Mouse (Mus musculus): ENCODE results near the gene Tle4.

Tle4 gene

GRCm38 (mm10) chr19:14451329-14451728 lies 146.5 kb downstream of the Tle4 start:
- DNase-seq, result no peak

GRCm38 (mm10) chr19:14449738-14450137 lies 148.1 kb downstream of the Tle4 start:
- DNase-seq, result peak; percentile 13 to 19

DNA sequence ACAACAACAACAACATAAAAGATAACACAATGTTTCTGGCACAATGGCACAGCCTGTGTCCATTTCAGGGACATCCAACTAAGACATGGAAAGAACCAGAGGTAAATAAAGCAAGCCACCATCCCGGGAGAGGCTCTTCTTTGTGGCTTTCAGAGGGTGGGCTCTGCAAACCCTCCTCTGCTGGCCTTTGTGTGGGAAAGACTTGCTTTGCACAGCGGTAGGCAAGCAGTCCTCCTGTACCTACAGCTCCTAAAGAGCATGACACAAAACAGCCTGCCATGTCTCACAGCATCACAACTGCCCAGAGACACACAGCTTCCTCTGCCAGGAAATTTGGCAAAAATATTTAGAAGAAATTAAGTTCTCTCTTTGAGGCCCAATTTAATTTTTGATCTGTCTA lies 149.3 kb downstream of the Tle4 start:
- DNase-seq, result no peak

GRCm38 (mm10) chr19:14447474-14447873 lies 150.4 kb downstream of the Tle4 start:
- DNase-seq, result no peak

DNA sequence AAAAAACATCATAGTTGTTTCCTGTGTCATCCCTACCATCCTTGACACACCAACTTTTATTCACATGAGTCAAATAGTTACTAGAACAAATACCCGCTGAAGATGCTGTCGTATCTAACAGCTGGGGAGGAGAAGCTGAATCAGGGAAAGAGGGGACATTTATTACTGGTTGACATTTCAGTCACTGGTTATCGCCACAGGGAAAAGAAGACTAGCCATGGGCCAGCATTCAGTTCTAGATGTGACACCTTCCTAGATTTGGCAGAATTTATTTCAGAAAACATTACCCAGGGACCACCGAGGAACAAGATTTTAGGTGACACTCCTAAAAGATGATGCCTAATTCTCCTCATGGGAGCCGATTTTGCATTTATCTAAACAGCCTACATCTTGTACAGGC lies 156.0 kb downstream of the Tle4 start:
- no peak for DNase-seq

DNA sequence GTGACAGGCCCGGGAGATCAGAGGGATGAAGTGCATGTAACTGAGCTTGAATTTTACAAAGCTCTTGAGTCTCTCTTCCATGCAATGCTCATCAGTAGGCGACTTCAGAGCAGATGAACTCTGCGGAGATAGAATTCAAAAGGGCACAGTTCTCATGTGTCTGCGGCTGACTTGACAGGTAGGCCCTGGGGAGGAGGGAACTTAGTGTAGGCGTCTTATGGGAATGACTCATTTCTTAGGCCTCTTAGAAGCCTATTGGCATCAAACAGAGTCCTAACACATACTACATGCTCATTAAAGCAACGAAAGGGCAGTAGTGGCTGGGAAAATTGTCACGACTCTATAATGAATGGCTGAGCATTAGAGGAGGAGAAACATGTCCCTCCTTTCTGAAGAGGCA lies 160.6 kb downstream of the Tle4 start:
- DNase-seq, result no peak

- no peak for DNase-seq
These were observed 161.3 kb downstream of the Tle4 start for GRCm38 (mm10) chr19:14436567-14436966.

DNA sequence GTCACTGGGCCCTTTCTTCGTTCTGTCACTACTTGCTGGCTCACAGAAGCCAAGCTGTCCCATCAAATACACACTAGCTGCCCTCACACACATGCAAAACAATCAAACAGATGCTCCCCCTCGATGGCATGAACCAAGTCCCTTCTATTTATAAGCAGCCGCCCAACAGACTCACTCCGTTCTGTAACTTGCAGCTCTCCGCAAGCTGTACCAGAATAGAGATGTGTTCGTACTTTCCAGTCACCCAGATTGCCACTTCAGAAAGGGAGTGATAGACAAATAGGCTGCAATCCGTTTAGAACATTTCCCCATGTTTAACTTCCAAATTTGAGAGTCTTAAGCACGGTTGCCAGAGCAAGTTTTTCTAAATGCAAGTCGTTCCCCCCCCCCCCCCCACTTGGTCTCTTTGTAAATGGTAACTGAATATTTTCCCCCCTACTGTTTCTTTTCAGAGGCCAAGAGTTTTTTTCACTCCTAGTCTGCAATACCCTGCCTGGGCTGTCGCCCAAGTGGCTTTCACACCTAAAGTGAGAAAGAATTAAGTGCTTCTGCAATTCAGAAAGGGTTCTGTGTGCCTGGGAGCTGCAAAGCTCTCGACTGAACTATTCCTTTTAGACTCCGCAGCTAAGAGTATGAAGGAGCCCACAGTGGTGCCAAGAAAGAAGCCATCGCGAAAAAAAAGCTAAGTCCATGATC lies 162.0 kb downstream of the Tle4 start:
- no peak for DNase-seq

DNA sequence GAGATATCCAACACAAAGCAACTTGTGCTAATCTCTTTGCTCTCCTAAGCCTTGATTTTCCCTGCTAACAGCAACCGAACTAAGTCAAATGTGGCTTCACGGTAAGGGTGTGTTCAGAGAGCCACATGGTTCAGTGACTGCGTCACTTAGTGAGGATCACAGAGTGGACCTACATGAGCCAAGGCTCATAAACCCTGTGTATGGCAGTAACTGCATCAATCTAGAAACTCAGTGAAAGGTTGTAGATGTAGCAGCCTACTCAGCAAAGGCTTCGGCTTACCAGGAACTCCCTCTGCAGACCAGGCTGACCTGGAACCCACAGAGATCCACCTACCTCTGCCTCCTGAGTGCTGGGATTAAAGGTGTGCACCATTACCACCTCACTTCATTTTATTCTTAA lies 164.0 kb downstream of the Tle4 start:
- no peak for DNase-seq

GRCm38 (mm10) chr19:14432436-14432835 lies 165.4 kb downstream of the Tle4 start:
- no peak for DNase-seq

GRCm38 (mm10) chr19:14426920-14427319 lies 170.9 kb downstream of the Tle4 start:
- DNase-seq, result no peak

DNA sequence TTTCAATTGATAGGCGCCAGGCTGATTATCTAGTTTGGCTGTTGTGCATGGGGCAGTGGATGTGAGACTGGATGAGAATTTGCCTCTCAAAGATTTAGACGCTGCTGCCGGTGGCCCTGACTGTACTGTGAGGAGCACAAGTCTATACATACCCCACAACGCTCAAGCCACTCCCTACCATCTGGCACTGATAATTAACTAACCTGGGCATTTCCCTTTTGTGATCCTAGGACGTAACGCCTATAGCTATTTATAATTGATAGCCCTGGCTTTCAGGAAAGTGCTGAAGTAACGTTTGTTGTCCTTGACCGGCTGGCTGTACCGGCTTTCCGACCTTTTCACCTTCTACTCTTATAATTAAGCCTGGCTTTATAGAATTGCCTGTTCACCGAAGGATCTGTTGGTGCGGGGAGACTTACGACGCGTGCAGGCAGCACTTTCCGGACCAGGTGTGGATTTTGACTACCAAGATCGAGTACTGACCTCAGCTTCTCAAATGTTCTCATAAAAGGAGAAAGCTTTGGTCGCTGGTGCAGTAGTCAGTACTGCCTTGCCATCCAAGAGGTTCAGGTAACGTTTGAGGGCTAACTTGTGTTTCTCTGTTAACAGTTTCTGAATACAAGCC lies 171.5 kb downstream of the Tle4 start:
- no peak for DNase-seq

- DNase-seq, result no peak
These were observed 172.7 kb downstream of the Tle4 start for GRCm38 (mm10) chr19:14425122-14425521.

GRCm38 (mm10) chr19:14424016-14424964 lies 173.6 kb downstream of the Tle4 start:
- no peak for DNase-seq

DNA sequence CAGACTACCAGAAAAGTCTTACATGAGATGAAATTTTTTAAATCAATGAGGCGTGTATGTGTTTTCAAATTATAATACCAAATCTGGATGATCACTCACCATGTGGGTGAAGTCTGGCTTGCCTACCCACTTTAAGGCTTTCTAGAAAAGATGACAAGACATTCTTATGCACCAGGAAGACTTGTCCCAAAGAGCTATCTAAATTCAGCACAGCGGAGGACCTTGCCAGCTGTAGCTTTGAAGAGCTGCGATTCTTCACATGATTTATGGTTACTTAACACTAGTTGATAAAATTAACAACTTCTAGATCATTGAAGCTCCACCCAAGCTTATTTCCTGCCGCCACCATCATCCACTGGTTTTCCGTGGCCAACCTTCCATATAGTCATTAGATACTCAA lies 176.2 kb downstream of the Tle4 start:
- no peak for DNase-seq

DNA sequence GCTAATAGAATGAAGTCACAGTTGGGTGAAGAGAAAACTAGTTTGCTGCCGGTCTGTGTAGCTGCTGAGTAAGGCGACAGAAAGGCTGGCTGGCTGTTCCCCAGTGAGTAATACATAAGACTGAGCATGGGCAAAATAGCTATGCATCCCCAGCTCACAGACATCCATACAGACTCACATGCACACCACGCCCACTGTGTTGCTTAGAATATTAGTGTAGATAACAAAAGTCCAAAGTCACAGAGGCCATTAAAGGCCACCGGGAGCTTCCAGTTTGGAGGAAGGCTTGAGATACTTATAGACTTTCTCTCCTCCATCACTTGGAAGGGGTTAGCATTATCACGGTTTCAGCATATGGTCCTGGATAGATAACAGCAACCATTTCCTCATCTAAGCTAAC lies 178.0 kb downstream of the Tle4 start:
- DNase-seq, result no peak

GRCm38 (mm10) chr19:14416845-14417244 lies 181.0 kb downstream of the Tle4 start:
- DNase-seq, result no peak

DNA sequence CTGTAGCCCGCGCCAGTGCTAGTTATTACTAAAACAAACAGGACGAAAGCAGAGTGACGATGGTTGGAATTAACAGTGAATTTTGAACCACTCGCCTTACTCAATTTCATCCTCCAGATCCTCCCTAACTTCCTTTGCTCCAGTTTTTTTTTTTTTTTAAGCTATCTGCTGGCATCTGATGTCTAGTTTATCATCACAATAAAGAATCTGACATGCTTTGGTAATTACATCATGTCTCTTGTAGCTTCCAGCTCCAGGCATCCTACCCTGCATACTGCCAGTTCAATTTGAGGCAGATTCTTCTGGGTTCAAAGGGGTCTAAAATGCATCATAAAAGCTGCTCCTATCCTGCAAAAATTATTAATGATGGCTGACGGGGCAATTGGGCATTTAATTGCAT lies 181.9 kb downstream of the Tle4 start:
- DNase-seq, result no peak

DNA sequence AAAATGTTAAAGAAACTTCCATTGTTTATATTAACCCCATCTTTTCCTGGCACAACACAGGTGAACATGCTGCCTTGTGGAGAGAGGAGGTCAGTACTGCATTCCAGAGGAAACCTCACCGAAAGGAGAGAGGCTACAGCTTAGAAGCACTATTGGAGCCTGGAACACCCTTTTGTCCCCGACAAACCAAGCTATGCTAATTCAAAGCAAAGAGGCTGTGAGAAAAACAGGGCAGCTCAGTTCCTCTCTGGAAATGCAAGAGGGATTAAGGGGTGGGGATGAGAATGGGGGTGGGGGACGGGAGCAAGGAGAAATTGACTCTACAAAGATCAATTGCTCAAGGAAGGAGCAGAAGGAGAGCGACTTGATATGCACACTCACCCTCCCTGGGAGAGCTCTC lies 182.9 kb downstream of the Tle4 start:
- no peak for DNase-seq

DNA sequence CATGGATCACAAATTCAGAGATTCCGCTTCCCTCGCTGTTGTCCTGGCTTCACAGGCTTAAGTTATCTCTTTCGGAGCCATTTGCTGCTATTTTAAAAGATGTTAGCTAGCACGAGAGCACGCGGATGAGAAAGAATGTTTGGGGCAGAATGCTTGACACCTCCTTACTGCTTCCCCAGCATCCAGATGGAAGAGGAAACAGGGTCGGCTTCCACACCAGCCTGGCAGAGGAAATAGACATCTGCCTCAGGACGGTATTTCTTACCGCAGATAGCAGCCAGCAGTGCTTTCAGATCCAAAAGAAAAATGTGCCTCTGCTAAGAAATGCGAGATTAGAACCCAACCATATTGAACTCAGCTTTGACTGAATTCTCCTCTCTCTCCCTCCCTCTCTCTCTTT lies 191.2 kb downstream of the Tle4 start:
- DNase-seq, result no peak
